Mouse (Mus musculus): ENCODE data around the gene Nrxn1. TPM values are rescaled to one million over a fixed set of nuclear protein-coding genes. Genes with fewer than 3 reads are reported as not detected.

Nrxn1 gene
- polyA plus RNA-seq, 1 experiment from 2014 or later = 1.2 TPM

GRCm38 (mm10) chr17:90396357-90396756 is 696.5 kb downstream of the Nrxn1 start:
- H3K9me3 ChIP-seq (replicated peaks; ENCODE audit: control insufficient read depth, low read length) = no peaks in the 10 kb centered on the region
- no peak overlapping the region for H3K4me3 ChIP-seq (ENCODE audit: low read length)
- no peak overlapping the region for H3K4me2 ChIP-seq (ENCODE audit: low read depth, low read length)
- H3K36me3 ChIP-seq (ENCODE audit: control insufficient read depth, insufficient read depth) = no peaks in the 10 kb centered on the region
- no peak overlapping the region for H3K27ac ChIP-seq (ENCODE audit: low read length)
- ATAC-seq (replicated peaks; ENCODE audit: extremely low read depth, insufficient read depth, low FRiP score) = no peak
- H3K4me1 ChIP-seq (ENCODE audit: control insufficient read depth, insufficient read depth, low read length) = no peaks in the 10 kb centered on the region
- no peak overlapping the region for H3K9ac ChIP-seq (ENCODE audit: low read length)
- H3K27me3 ChIP-seq (ENCODE audit: control insufficient read depth, insufficient read depth, low read length) = no peaks in the 10 kb centered on the region

DNA sequence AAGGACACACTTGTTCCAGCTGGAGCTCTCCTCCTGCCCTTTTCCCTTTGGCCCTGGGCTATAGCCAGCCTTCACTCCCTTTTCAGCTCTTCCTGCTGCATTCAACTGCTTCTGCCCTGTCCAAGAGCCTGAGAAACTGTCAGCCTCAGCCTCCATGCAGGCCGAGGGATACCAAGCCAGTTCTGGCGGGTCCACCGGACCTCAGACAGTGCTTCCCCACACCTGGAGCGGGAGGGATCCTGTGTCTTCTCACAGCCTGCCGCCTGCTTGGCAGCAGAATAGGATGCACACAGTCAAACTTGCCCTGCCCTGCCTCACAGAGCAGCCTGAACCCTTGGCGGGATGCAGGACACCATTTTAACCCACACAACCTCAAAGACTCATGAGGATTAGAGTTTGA is 698.3 kb downstream of the Nrxn1 start:
- Histone ChIP-seq H3K9ac (ENCODE audit: low read length) (no peak overlapping the region), H3K9me3 (replicated peaks; ENCODE audit: control insufficient read depth, low read length) (no peaks in the 10 kb centered on the region), H3K36me3 (ENCODE audit: control insufficient read depth, insufficient read depth) (no peaks in the 10 kb centered on the region), H3K4me3 (ENCODE audit: low read length) (no peak overlapping the region), H3K27ac (ENCODE audit: low read length) (no peak overlapping the region), H3K4me2 (ENCODE audit: low read depth, low read length) (no peak overlapping the region), H3K27me3 (ENCODE audit: control insufficient read depth, insufficient read depth, low read length) (no peaks in the 10 kb centered on the region), H3K4me1 (ENCODE audit: control insufficient read depth, insufficient read depth, low read length) (no peaks in the 10 kb centered on the region)
- ATAC-seq (replicated peaks; ENCODE audit: extremely low read depth, insufficient read depth, low FRiP score) = no peak
- WGBS = 84% methylated on average over 6 of the region's 6 CpGs

DNA sequence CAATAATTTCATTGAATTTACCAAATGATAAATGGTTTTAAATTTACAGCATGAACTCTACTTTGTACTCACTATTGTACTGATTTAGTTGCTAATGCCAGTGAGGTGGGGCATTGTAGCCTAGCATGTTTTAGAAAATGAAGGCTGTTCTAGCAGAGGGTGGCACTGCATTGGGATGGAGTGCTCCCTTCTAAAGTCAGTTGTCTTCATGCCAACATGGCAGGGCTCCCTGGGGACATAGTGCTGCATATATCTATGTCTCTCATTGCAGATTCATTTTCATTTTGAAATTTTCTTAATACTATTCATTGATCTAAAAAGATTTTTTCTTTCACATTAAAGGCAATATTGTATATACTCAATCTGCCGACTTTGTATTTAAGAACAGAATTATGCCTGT is 700.1 kb downstream of the Nrxn1 start:
- no peak overlapping the region for H3K4me2 ChIP-seq (ENCODE audit: low read depth, low read length)
- WGBS = 91% methylated on average over 1 of the region's 1 CpGs
- no peaks in the 10 kb centered on the region for H3K4me1 ChIP-seq (ENCODE audit: control insufficient read depth, insufficient read depth, low read length)
- no peaks in the 10 kb centered on the region for H3K27me3 ChIP-seq (ENCODE audit: control insufficient read depth, insufficient read depth, low read length)
- no peaks in the 10 kb centered on the region for H3K9me3 ChIP-seq (replicated peaks; ENCODE audit: control insufficient read depth, low read length)
- H3K4me3 ChIP-seq (ENCODE audit: low read length) = no peak overlapping the region
- no peaks in the 10 kb centered on the region for H3K36me3 ChIP-seq (ENCODE audit: control insufficient read depth, insufficient read depth)
- no peak for ATAC-seq (replicated peaks; ENCODE audit: extremely low read depth, insufficient read depth, low FRiP score)
- H3K9ac ChIP-seq (ENCODE audit: low read length) = no peak overlapping the region
- H3K27ac ChIP-seq (ENCODE audit: low read length) = no peak overlapping the region

GRCm38 (mm10) chr17:90390316-90391212 is 702.3 kb downstream of the Nrxn1 start:
- H3K36me3 ChIP-seq (ENCODE audit: control insufficient read depth, insufficient read depth) = no peaks in the 10 kb centered on the region
- H3K4me2 ChIP-seq (ENCODE audit: low read depth, low read length) = no peak overlapping the region
- ATAC-seq (replicated peaks; ENCODE audit: extremely low read depth, insufficient read depth, low FRiP score) = no peak
- H3K9ac ChIP-seq (ENCODE audit: low read length) = no peak overlapping the region
- H3K27me3 ChIP-seq (ENCODE audit: control insufficient read depth, insufficient read depth, low read length) = no peaks in the 10 kb centered on the region
- no peaks in the 10 kb centered on the region for H3K4me1 ChIP-seq (ENCODE audit: control insufficient read depth, insufficient read depth, low read length)
- 50% methylated on average over 7 of the region's 7 CpGs for WGBS
- H3K27ac ChIP-seq (ENCODE audit: low read length) = no peak overlapping the region
- H3K9me3 ChIP-seq (replicated peaks; ENCODE audit: control insufficient read depth, low read length) = no peaks in the 10 kb centered on the region
- no peak overlapping the region for H3K4me3 ChIP-seq (ENCODE audit: low read length)

- 64% methylated on average over 2 of the region's 2 CpGs for WGBS
- H3K27ac ChIP-seq (ENCODE audit: low read length) = no peak overlapping the region
- H3K9ac ChIP-seq (ENCODE audit: low read length) = no peak overlapping the region
- H3K4me2 ChIP-seq (ENCODE audit: low read depth, low read length) = no peak overlapping the region
- no peak overlapping the region for H3K4me3 ChIP-seq (ENCODE audit: low read length)
- no peaks in the 10 kb centered on the region for H3K9me3 ChIP-seq (replicated peaks; ENCODE audit: control insufficient read depth, low read length)
- no peaks in the 10 kb centered on the region for H3K27me3 ChIP-seq (ENCODE audit: control insufficient read depth, insufficient read depth, low read length)
- ATAC-seq (replicated peaks; ENCODE audit: extremely low read depth, insufficient read depth, low FRiP score) = no peak
- no peaks in the 10 kb centered on the region for H3K36me3 ChIP-seq (ENCODE audit: control insufficient read depth, insufficient read depth)
- H3K4me1 ChIP-seq (ENCODE audit: control insufficient read depth, insufficient read depth, low read length) = no peaks in the 10 kb centered on the region
Observed at GRCm38 (mm10) chr17:90384856-90385255, 708.0 kb downstream of the Nrxn1 start.

- no peak overlapping the region for H3K9ac ChIP-seq (ENCODE audit: low read length)
- 46% methylated on average over 5 of the region's 5 CpGs for WGBS
- no peaks in the 10 kb centered on the region for H3K27me3 ChIP-seq (ENCODE audit: control insufficient read depth, insufficient read depth, low read length)
- H3K27ac ChIP-seq (ENCODE audit: low read length) = no peak overlapping the region
- no peaks in the 10 kb centered on the region for H3K4me1 ChIP-seq (ENCODE audit: control insufficient read depth, insufficient read depth, low read length)
- H3K36me3 ChIP-seq (ENCODE audit: control insufficient read depth, insufficient read depth) = no peaks in the 10 kb centered on the region
- H3K4me3 ChIP-seq (ENCODE audit: low read length) = no peak overlapping the region
- no peaks in the 10 kb centered on the region for H3K9me3 ChIP-seq (replicated peaks; ENCODE audit: control insufficient read depth, low read length)
- no peak overlapping the region for H3K4me2 ChIP-seq (ENCODE audit: low read depth, low read length)
- ATAC-seq (replicated peaks; ENCODE audit: extremely low read depth, insufficient read depth, low FRiP score) = no peak
Observed at GRCm38 (mm10) chr17:90382496-90383443, 710.1 kb downstream of the Nrxn1 start.

- H3K9me3 ChIP-seq (replicated peaks; ENCODE audit: control insufficient read depth, low read length) = no peaks in the 10 kb centered on the region
- no peak overlapping the region for H3K4me2 ChIP-seq (ENCODE audit: low read depth, low read length)
- no peak for ATAC-seq (replicated peaks; ENCODE audit: extremely low read depth, insufficient read depth, low FRiP score)
- H3K4me3 ChIP-seq (ENCODE audit: low read length) = no peak overlapping the region
- H3K27ac ChIP-seq (ENCODE audit: low read length) = no peak overlapping the region
- H3K27me3 ChIP-seq (ENCODE audit: control insufficient read depth, insufficient read depth, low read length) = no peaks in the 10 kb centered on the region
- no peak overlapping the region for H3K9ac ChIP-seq (ENCODE audit: low read length)
- 78% methylated on average over 2 of the region's 2 CpGs for WGBS
- H3K36me3 ChIP-seq (ENCODE audit: control insufficient read depth, insufficient read depth) = no peaks in the 10 kb centered on the region
- H3K4me1 ChIP-seq (ENCODE audit: control insufficient read depth, insufficient read depth, low read length) = no peaks in the 10 kb centered on the region
Observed at GRCm38 (mm10) chr17:90376533-90376932, 716.3 kb downstream of the Nrxn1 start.

DNA sequence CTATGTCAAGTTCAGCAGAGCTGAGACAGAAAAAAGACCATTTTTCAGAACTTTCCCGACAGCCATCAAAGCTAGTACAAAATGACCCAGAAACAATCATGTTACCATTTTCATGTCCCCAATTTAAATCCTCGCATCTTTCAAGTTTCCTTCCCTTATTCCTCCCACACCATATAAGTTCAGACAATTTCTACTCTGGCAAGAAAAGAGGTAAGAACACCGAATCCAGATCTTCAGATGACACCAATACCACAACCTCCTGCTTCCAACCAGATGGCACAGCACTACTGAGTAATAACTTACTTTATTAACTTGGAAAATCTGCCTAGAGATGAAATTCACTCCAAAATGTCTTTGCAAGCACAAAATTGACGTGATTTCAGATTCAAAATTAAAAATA is 730.7 kb downstream of the Nrxn1 start:
- H3K27ac ChIP-seq (ENCODE audit: low read length) = no peak overlapping the region
- no peaks in the 10 kb centered on the region for H3K4me1 ChIP-seq (ENCODE audit: control insufficient read depth, insufficient read depth, low read length)
- H3K9ac ChIP-seq (ENCODE audit: low read length) = no peak overlapping the region
- H3K36me3 ChIP-seq (ENCODE audit: control insufficient read depth, insufficient read depth) = no peaks in the 10 kb centered on the region
- H3K4me2 ChIP-seq (ENCODE audit: low read depth, low read length) = no peak overlapping the region
- H3K27me3 ChIP-seq (ENCODE audit: control insufficient read depth, insufficient read depth, low read length) = no peaks in the 10 kb centered on the region
- H3K4me3 ChIP-seq (ENCODE audit: low read length) = no peak overlapping the region
- no peaks in the 10 kb centered on the region for H3K9me3 ChIP-seq (replicated peaks; ENCODE audit: control insufficient read depth, low read length)
- no peak for ATAC-seq (replicated peaks; ENCODE audit: extremely low read depth, insufficient read depth, low FRiP score)
- WGBS = 80% methylated on average over 4 of the region's 4 CpGs
